Mouse (Mus musculus): Measurements from ENCODE around the gene Jak1. TPM values are rescaled to one million over a fixed set of nuclear protein-coding genes. Genes with fewer than 3 reads are reported as not detected.

The Jak1 gene
- polyA plus RNA-seq, 1 experiment from 2014 or later, result 70.3 TPM

DNA sequence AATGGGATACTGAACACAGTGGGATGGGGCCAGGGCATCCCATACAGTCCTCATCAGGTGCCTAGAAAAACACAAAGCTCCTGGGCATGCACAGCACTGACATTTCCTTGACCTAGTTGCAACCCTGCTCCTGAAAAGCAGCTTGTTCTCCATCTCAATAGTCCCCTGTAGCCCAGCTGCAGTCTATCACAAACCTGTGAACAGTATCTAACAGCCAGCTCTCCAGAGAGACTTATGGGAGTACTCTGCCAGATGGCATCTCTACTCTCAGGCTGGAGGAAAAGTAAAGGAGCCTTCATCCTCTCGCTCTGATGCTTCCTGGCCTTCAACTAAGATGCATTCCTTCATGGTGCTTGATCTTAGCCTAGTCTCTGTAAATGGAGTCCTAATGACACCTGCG lies 100.4 kb downstream of the Jak1 start:
- ATAC-seq (ENCODE audit: insufficient number of reproducible peaks, insufficient read depth, low FRiP score, low TSS enrichment, low read depth), result no peak
- 87% methylated on average over 2 of the region's 2 CpGs for WGBS

DNA sequence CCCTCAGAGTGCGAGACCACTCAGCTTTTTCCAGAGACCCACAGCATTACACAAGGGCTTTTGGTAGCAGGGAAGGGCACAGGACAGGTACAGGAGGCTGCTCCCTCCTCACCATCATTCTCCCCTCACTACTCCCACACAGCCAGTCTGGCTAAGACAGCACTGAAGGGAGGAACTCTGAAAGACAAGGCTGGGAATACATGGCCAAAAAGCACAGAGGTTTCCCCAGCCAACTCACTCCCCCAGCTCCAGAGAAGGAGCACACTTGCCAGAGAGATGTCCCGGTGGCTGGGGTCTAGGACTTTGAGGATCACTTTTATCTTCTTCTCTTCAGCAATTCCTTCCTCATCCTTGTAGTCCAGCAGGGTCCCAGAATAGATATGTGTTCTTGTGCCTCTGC lies 100.9 kb downstream of the Jak1 start:
- Histone ChIP-seq H3K4me3 (replicated peaks) (no peak overlapping the region), H3K9ac (replicated peaks) (no peak overlapping the region), H3K36me3 (peaks cover 65% of the 10 kb centered on the region), H3K9me3 (no peaks in the 10 kb centered on the region), H3K4me2 (no peak overlapping the region), H3K4me1 (replicated peaks) (peaks cover 11% of the 10 kb centered on the region), H3K27me3 (no peaks in the 10 kb centered on the region), H3K27ac (no peak overlapping the region)
- ATAC-seq (ENCODE audit: insufficient number of reproducible peaks, insufficient read depth, low FRiP score, low TSS enrichment, low read depth), result no peak
- WGBS, result 92% methylated on average over 2 of the region's 2 CpGs

More for the DNA sequence above, 100.4 kb downstream of the Jak1 start:
- no peak overlapping the region for H3K4me2 ChIP-seq
- no peak overlapping the region for H3K9ac ChIP-seq (replicated peaks)
- peaks cover 61% of the 10 kb centered on the region for H3K36me3 ChIP-seq
- H3K4me1 ChIP-seq (replicated peaks), result peaks cover 6% of the 10 kb centered on the region
- H3K4me3 ChIP-seq (replicated peaks), result no peak overlapping the region
- H3K27me3 ChIP-seq, result no peaks in the 10 kb centered on the region
- H3K27ac ChIP-seq, result no peak overlapping the region
- no peaks in the 10 kb centered on the region for H3K9me3 ChIP-seq

DNA sequence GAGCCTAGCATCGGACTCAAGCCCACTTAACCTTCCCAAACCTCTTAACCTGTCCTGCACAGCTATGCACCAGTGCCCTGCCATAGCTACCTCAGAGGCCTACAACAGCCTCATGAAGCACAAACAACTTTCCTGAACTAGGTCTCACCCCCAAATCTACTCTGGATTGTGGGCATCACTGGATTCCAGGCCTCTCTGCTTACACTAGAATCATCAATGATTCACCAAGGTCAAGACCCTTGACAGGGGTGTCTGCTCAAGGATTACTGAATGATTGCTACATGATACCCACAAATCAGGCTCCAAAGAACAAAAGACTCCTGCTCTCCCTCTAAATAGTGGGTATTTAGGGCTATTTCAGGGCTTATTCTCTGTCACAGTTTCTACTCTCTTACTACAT lies 104.3 kb downstream of the Jak1 start:
- Histone ChIP-seq H3K36me3 (peaks cover 87% of the 10 kb centered on the region), H3K27me3 (no peaks in the 10 kb centered on the region), H3K4me1 (replicated peaks) (peaks cover 16% of the 10 kb centered on the region), H3K9me3 (no peaks in the 10 kb centered on the region), H3K27ac (no peak overlapping the region), H3K9ac (replicated peaks) (no peak overlapping the region), H3K4me3 (replicated peaks) (no peak overlapping the region), H3K4me2 (no peak overlapping the region)
- 94% methylated on average over 1 of the region's 1 CpGs for WGBS
- ATAC-seq (ENCODE audit: insufficient number of reproducible peaks, insufficient read depth, low FRiP score, low TSS enrichment, low read depth), result no peak

DNA sequence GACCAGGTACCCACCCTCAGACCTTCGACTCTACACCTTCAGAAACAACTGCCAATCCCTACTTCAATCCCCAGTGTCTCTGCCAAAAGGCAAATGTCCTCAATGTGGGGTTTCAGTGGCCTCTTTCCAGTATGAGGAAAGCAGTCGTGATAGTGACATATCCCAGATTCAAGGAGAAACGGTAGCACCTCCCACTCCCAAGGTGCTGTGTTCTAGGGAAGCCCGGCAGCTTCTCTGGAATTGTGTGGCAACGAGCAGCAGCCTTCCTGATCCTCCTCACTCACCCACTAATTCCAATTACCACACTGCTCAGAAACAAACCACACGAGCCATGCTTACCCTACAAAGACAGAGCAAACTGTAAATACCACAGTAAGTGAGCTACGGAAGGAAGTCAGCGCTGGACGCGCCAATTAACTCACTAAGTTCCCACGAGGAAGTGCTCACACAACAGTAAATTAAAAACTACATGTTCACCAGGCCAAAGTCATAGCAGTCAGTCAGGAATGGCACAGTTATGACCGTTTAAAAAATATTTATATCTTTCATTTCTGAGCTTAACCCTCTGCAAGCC lies 105.8 kb downstream of the Jak1 start:
- H3K4me2 ChIP-seq, result no peak overlapping the region
- H3K27me3 ChIP-seq, result no peaks in the 10 kb centered on the region
- no peak overlapping the region for H3K4me3 ChIP-seq (replicated peaks)
- no peaks in the 10 kb centered on the region for H3K9me3 ChIP-seq
- H3K36me3 ChIP-seq, result peaks cover 85% of the 10 kb centered on the region
- H3K27ac ChIP-seq, result peak overlapping the region; percentile 64
- peaks cover 16% of the 10 kb centered on the region for H3K4me1 ChIP-seq (replicated peaks)
- H3K9ac ChIP-seq (replicated peaks), result no peak overlapping the region
- ATAC-seq (ENCODE audit: insufficient number of reproducible peaks, insufficient read depth, low FRiP score, low TSS enrichment, low read depth), result no peak
- 52% methylated on average over 12 of the region's 12 CpGs for WGBS

DNA sequence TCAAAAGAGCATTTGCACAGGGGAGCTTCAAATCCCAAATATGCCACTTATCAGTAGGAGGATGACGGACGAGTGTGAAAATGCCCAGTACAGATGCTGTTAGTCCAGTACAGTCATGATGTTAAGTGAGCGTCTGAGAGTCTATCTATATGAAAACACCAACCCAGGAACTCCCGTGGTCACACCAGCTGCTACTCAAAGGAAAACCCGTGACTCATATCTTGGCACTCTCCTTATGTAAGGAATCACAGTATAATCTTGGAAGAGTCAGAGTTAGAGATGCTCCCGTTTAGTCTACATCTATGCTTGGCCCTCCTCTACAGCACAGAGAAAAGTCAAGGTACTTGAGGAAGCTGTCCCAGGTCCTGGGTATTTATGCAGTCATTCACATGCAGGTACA lies 106.8 kb downstream of the Jak1 start:
- Histone ChIP-seq H3K9me3 (no peaks in the 10 kb centered on the region), H3K4me1 (replicated peaks) (peaks cover 16% of the 10 kb centered on the region), H3K4me3 (replicated peaks) (no peak overlapping the region), H3K36me3 (peaks cover 86% of the 10 kb centered on the region), H3K27ac (no peak overlapping the region), H3K9ac (replicated peaks) (no peak overlapping the region), H3K4me2 (no peak overlapping the region), H3K27me3 (no peaks in the 10 kb centered on the region)
- ATAC-seq (ENCODE audit: insufficient number of reproducible peaks, insufficient read depth, low FRiP score, low TSS enrichment, low read depth), result no peak
- WGBS, result 92% methylated on average over 6 of the region's 6 CpGs

DNA sequence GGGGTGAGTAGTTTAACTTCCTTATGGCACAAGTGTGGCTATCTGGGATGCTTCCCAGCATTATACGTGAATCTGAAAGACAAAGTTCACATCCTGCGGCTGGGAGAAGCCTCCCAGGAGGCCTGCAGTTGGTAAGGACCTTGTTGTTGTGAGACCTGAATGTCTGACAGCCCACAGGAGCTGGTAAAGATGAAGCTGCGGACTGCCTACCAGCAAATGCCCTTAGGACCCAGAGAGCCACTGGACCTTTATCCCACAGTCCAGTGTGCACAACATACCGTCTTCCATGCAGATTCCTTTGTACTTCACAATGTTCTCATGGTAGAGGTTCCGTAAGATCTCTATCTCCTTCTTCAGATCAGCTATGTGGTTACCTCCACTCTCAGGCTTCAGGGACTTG lies 107.6 kb downstream of the Jak1 start:
- Histone ChIP-seq H3K9ac (replicated peaks) (no peak overlapping the region; the same call in 1 of the 2 replicates), H3K9me3 (no peaks in the 10 kb centered on the region), H3K27ac (no peak overlapping the region), H3K27me3 (no peaks in the 10 kb centered on the region), H3K36me3 (peaks cover 86% of the 10 kb centered on the region), H3K4me2 (no peak overlapping the region), H3K4me1 (replicated peaks) (peaks cover 16% of the 10 kb centered on the region), H3K4me3 (replicated peaks) (no peak overlapping the region)
- 91% methylated on average over 5 of the region's 5 CpGs for whole genome bisulfite sequencing
- ATAC-seq (ENCODE audit: insufficient number of reproducible peaks, insufficient read depth, low FRiP score, low TSS enrichment, low read depth), result no peak

DNA sequence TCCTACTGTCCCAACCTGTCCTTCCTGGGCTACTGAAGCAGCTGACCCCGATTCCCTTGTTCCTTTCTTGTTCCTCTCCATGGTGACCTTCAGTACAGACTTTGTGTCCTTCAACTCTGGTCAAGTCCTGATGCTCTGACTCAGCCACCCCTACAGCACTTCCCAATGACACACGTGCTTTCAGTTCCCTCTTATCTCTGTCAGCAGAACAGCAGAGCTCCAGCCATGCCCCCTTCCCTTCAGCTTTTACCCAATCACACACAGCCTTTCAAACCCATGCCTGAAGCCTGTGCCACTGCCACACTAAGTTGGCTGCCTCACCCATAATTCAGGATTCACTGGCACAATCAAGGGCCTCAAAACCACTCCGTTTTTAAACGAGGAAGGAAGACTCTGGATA lies 109.5 kb downstream of the Jak1 start:
- H3K36me3 ChIP-seq, result peaks cover 86% of the 10 kb centered on the region
- no peak overlapping the region for H3K4me3 ChIP-seq (replicated peaks)
- H3K27me3 ChIP-seq, result no peaks in the 10 kb centered on the region
- ATAC-seq (ENCODE audit: insufficient number of reproducible peaks, insufficient read depth, low FRiP score, low TSS enrichment, low read depth), result no peak
- 76% methylated on average over 4 of the region's 4 CpGs for WGBS
- no peak overlapping the region for H3K27ac ChIP-seq
- H3K4me2 ChIP-seq, result no peak overlapping the region
- peaks cover 16% of the 10 kb centered on the region for H3K4me1 ChIP-seq (replicated peaks)
- H3K9me3 ChIP-seq, result no peaks in the 10 kb centered on the region
- no peak overlapping the region for H3K9ac ChIP-seq (replicated peaks)

DNA sequence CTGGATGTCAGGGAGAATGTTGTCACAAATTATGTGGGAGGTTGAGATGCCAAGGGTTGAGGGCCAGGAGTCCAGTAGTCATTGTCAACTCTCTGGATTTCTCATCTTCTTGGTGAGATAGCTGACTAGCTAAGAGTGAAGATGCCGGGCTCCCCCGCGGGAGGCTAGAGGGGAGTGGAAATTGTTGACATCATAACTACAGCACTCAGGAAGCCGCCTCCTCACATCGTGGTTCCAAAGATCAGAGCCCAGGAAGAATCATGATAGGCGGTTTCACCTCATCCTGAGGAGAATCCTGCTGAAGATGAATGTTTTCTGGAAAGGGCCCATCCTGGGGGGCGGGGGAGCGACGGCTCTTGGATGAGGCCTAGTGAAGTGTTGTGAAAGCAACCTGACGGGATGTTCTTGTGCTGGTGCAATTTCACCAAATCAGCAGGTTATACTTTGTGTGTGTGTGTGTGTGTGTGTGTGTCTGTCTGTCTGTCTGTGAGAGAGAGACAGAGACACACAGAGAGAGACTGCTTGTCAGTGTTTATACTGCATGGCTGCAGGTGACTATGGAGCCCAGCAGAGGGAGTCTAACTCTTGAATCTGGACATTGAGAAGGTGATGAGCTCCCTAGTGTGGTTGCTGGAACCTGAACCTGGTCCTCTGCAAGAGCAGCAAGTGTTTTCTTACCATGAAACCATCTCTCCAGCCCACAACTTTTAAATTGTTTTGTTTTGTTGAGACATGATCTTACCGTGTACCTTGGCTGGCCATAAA lies 118.0 kb downstream of the Jak1 start:
- Histone ChIP-seq H3K27me3 (no peaks in the 10 kb centered on the region), H3K4me2 (no peak overlapping the region)

DNA sequence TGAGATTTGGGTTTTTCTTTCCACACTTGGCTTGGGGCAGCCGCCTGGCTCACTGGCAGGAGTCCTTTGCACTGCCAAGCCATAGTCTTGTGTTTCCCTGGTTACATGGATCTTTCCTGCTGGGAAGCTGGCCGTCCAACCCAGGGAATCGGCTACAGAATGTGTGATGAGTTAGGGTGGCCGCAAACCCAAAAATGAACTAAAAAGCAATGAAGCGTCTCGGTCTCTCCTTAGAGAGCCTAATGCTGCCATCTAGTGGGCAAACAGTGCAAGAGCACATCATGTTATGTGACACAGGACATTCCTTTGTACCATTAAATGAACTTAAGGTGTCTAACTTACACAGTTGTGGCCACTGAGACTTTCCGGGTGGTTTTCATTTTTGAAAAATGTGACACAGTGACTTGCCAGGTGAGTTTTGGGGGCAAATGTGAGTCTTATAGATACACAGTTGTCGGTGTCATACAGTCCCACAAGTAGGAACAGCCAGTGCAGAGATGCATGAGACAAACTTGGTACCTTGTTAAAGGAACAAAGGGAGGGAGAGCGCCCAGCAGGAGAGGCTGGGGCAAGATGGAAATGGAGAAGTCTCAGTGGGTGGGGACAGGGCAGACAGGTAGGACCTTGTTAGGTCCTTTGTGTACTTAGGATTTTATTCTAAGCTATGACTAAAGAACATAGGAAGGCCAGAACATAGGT lies 118.9 kb downstream of the Jak1 start:
- no peak for ATAC-seq (ENCODE audit: insufficient number of reproducible peaks, insufficient read depth, low FRiP score, low TSS enrichment, low read depth)
- Histone ChIP-seq H3K9me3 (no peaks in the 10 kb centered on the region), H3K27me3 (no peaks in the 10 kb centered on the region), H3K4me1 (replicated peaks) (0 out of 2 replicates have a peak, but pooled peaks cover 8% of the 10 kb centered on the region), H3K4me2 (no peak overlapping the region), H3K9ac (replicated peaks) (no peak overlapping the region), H3K27ac (no peak overlapping the region), H3K4me3 (replicated peaks) (no peak overlapping the region), H3K36me3 (peaks cover 33% of the 10 kb centered on the region)
- WGBS, result 33% methylated on average over 9 of the region's 9 CpGs

More for the DNA sequence above, 118.0 kb downstream of the Jak1 start:
- H3K4me3 ChIP-seq (replicated peaks), result no peak overlapping the region
- 91% methylated on average over 11 of the region's 11 CpGs for WGBS
- no peak for ATAC-seq (ENCODE audit: insufficient number of reproducible peaks, insufficient read depth, low FRiP score, low TSS enrichment, low read depth)
- H3K9me3 ChIP-seq, result no peaks in the 10 kb centered on the region
- H3K27ac ChIP-seq, result no peak overlapping the region
- peaks cover 41% of the 10 kb centered on the region for H3K36me3 ChIP-seq
- H3K9ac ChIP-seq (replicated peaks), result no peak overlapping the region
- H3K4me1 ChIP-seq (replicated peaks), result 0 out of 2 replicates have a peak, but pooled peaks cover 5% of the 10 kb centered on the region

DNA sequence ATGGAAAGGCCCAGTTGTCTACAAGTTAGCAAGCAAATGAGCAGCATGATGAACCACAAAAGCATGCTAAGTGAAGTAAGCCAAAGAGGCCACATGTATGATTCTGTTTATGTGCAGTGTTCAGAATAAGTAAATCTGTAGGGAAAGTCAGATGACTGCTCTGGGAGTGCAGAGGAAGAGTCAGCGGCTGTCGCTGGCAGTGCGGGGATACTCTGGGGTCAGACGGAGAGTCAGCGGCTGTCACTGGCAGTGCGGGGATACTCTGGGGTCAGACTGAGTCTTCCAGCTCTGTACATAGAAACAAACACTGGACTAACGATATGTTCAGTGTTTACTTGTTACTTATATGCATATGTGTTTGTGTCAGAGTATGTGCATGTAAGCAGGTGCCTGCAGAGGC lies 120.3 kb downstream of the Jak1 start:
- no peak for ATAC-seq (ENCODE audit: insufficient number of reproducible peaks, insufficient read depth, low FRiP score, low TSS enrichment, low read depth)
- Histone ChIP-seq H3K27ac (no peak overlapping the region), H3K36me3 (peaks cover 19% of the 10 kb centered on the region), H3K27me3 (no peaks in the 10 kb centered on the region), H3K9me3 (no peaks in the 10 kb centered on the region), H3K4me3 (replicated peaks) (no peak overlapping the region), H3K4me2 (no peak overlapping the region), H3K9ac (replicated peaks) (no peak overlapping the region), H3K4me1 (replicated peaks) (0 out of 2 replicates have a peak, but pooled peaks cover 8% of the 10 kb centered on the region)
- WGBS, result 88% methylated on average over 7 of the region's 7 CpGs

DNA sequence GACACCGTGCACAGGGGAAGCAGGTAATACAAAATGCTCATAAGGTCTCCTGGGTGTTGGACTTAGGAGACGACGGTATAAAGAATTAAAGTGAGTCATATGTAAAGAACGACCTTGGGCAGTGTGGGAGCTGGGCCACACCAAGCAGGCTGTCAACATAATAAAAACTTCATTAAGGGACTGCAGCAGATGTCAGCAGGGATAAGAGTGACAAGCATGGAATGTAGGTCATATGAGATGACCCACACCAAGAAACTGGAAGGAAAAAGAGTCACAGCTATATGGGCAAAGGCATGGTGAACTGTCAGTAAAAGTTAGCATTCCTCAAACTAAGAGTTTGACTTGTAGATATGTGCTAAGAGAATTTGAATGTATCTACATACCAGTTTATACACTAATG lies 120.7 kb downstream of the Jak1 start:
- no peak overlapping the region for H3K4me3 ChIP-seq (replicated peaks)
- H3K36me3 ChIP-seq, result peaks cover 22% of the 10 kb centered on the region
- no peaks in the 10 kb centered on the region for H3K9me3 ChIP-seq
- no peak overlapping the region for H3K27ac ChIP-seq
- 0 out of 2 replicates have a peak, but pooled peaks cover 8% of the 10 kb centered on the region for H3K4me1 ChIP-seq (replicated peaks)
- H3K9ac ChIP-seq (replicated peaks), result no peak overlapping the region
- H3K27me3 ChIP-seq, result no peaks in the 10 kb centered on the region
- no peak overlapping the region for H3K4me2 ChIP-seq
- ATAC-seq (ENCODE audit: insufficient number of reproducible peaks, insufficient read depth, low FRiP score, low TSS enrichment, low read depth), result no peak
- 74% methylated on average over 4 of the region's 4 CpGs for WGBS

Data from limb, embryonic 12.5 days (tissue).